Mouse (Mus musculus) hindbrain, embryonic 10.5 days (tissue): ENCODE results near the gene Pgm2l1. TPM values are rescaled to one million over a fixed set of nuclear protein-coding genes. Genes with fewer than 3 reads are reported as not detected.

Source experiments
- DNase-seq: peaks from one replicate; pipeline ENCODE4 v3.0.0-alpha.2; 2017; ENCODE audit warnings: low spot score
- H3K27ac ChIP-seq: fragments of 300-500 bp; sonication (generic); 2 replicates; pipeline ENCODE4 v1.5.1; 2016; ENCODE audit warnings: mild to moderate bottlenecking, moderate library complexity
- H3K27me3 ChIP-seq: fragments of 300-500 bp; sonication (generic); 2 replicates; pipeline ENCODE4 v1.6.1; 2016; ENCODE audit warnings: mild to moderate bottlenecking; ENCODE audit not compliant: poor library complexity, insufficient read depth, severe bottlenecking
- H3K36me3 ChIP-seq: fragments of 300-500 bp; sonication (generic); 2 replicates; pipeline ENCODE4 v1.6.1; 2016; ENCODE audit warnings: mild to moderate bottlenecking, moderate library complexity
- H3K4me1 ChIP-seq: fragments of 300-500 bp; sonication (generic); replicated peaks from 2 replicates; pipeline ENCODE4 v1.6.1; 2016; ENCODE audit warnings: mild to moderate bottlenecking
- H3K4me3 ChIP-seq: fragments of 300-500 bp; sonication (generic); 2 replicates; pipeline ENCODE4 v1.5.1; 2016; ENCODE audit warnings: mild to moderate bottlenecking, moderate library complexity
- H3K9me3 ChIP-seq: fragments of 300-500 bp; sonication (generic); 2 replicates; pipeline ENCODE4 v1.6.1; 2016; ENCODE audit warnings: mild to moderate bottlenecking, moderate library complexity
- WGBS: fragments of 180-500 bp; shearing (Covaris S2); methylation state at CpG from one replicate; pipeline ENCODE4 v1.1.7; 2016; 5-methylcytosine and 5-hydroxymethylcytosine counted together
- polyA plus RNA-seq: library from polyadenylated mRNA; unstranded; fragments of >200 nt; fragmentation: Nextera tagmentation; extraction: Ambion mirVana; gene quantifications from 2 replicates; pipeline ENCODE4 v1.2.1, GENCODE M21; 2016

Gene Pgm2l1
- polyA plus RNA-seq, 1 experiment from 2014 or later: 5.1 TPM

- Histone ChIP-seq H3K27ac (no peak overlapping the region), H3K4me1 (peaks cover 25% of the 10 kb centered on the region), H3K36me3 (no peaks in the 10 kb centered on the region), H3K27me3 (peaks cover 35% of the 10 kb centered on the region), H3K9me3 (no peaks in the 10 kb centered on the region), H3K4me3 (no peak overlapping the region)
- DNase-seq: no peak
- 58% methylated on average over 3 of the region's 3 CpGs for WGBS
Observed at GRCm38 (mm10) chr7:100281596-100281995, 54.4 kb downstream of the Pgm2l1 start.

- Histone ChIP-seq H3K27ac (no peak overlapping the region), H3K4me3 (no peak overlapping the region), H3K9me3 (no peaks in the 10 kb centered on the region), H3K36me3 (no peaks in the 10 kb centered on the region), H3K4me1 (peaks cover 31% of the 10 kb centered on the region), H3K27me3 (peaks cover 41% of the 10 kb centered on the region)
- WGBS: 32% methylated on average over 3 of the region's 3 CpGs
- DNase-seq: no peak
Observed at GRCm38 (mm10) chr7:100283298-100283697, 56.1 kb downstream of the Pgm2l1 start.

- DNase-seq: peak; percentile 40
- H3K27me3 ChIP-seq: peaks cover 55% of the 10 kb centered on the region
- whole genome bisulfite sequencing: under 1% methylated on average over 53 of the region's 53 CpGs
- H3K4me3 ChIP-seq: peak within 1 kb of the TSS; percentile 68
- peaks cover 40% of the 10 kb centered on the region for H3K4me1 ChIP-seq
- H3K36me3 ChIP-seq: no peaks in the 10 kb centered on the region
- no peaks in the 10 kb centered on the region for H3K9me3 ChIP-seq
- peak within 1 kb of the TSS; percentile 85 for H3K27ac ChIP-seq
Observed at GRCm38 (mm10) chr7:100285383-100285782, 58.2 kb downstream of the Pgm2l1 start, which contains the start of gene P4ha3. Gene P4ha3, plus strand, starts transcription at chr7:100285520.

GRCm38 (mm10) chr7:100287748-100288578 is 60.8 kb downstream of the Pgm2l1 start:
- Histone ChIP-seq H3K4me3 (peak overlapping the region; percentile 2; the same call in 1 of the 2 replicates), H3K27me3 (peaks cover 50% of the 10 kb centered on the region)

GRCm38 (mm10) chr7:100288622-100289021 is 61.4 kb downstream of the Pgm2l1 start:
- WGBS: 37% methylated on average over 11 of the region's 11 CpGs
- Histone ChIP-seq H3K4me1 (peaks cover 30% of the 10 kb centered on the region), H3K4me3 (peak overlapping the region; percentile 2; the same call in 1 of the 2 replicates), H3K9me3 (no peaks in the 10 kb centered on the region), H3K27me3 (peaks cover 50% of the 10 kb centered on the region), H3K27ac (peak overlapping the region; percentile 81), H3K36me3 (no peaks in the 10 kb centered on the region)
- peak; percentile 35 for DNase-seq

More at GRCm38 (mm10) chr7:100287748-100288578, 60.8 kb downstream of the Pgm2l1 start:
- peak overlapping the region; percentile 81 for H3K27ac ChIP-seq
- H3K9me3 ChIP-seq: no peaks in the 10 kb centered on the region
- H3K4me1 ChIP-seq: peaks cover 35% of the 10 kb centered on the region
- no peaks in the 10 kb centered on the region for H3K36me3 ChIP-seq
- 42% methylated on average over 7 of the region's 7 CpGs for WGBS
- peak; percentile 55 for DNase-seq

GRCm38 (mm10) chr7:100293546-100293945 is 66.4 kb downstream of the Pgm2l1 start:
- H3K27ac ChIP-seq: no peak overlapping the region
- 87% methylated on average over 8 of the region's 8 CpGs for WGBS
- peaks cover 6% of the 10 kb centered on the region for H3K4me1 ChIP-seq
- no peak overlapping the region for H3K4me3 ChIP-seq
- H3K9me3 ChIP-seq: no peaks in the 10 kb centered on the region
- H3K36me3 ChIP-seq: no peaks in the 10 kb centered on the region
- no peak for DNase-seq
- H3K27me3 ChIP-seq: peaks cover 12% of the 10 kb centered on the region

GRCm38 (mm10) chr7:100295745-100296144 is 68.6 kb downstream of the Pgm2l1 start:
- Histone ChIP-seq H3K27me3 (no peaks in the 10 kb centered on the region), H3K27ac (no peak overlapping the region), H3K9me3 (no peaks in the 10 kb centered on the region), H3K36me3 (no peaks in the 10 kb centered on the region), H3K4me3 (no peak overlapping the region), H3K4me1 (peaks cover 6% of the 10 kb centered on the region)
- DNase-seq: no peak
- WGBS: 91% methylated on average over 2 of the region's 2 CpGs

- no peaks in the 10 kb centered on the region for H3K9me3 ChIP-seq
- H3K4me1 ChIP-seq: peaks cover 9% of the 10 kb centered on the region
- H3K27ac ChIP-seq: no peak overlapping the region
- H3K27me3 ChIP-seq: no peaks in the 10 kb centered on the region
- WGBS: 87% methylated on average over 6 of the region's 6 CpGs
- no peak for DNase-seq
- no peak overlapping the region for H3K4me3 ChIP-seq
- no peaks in the 10 kb centered on the region for H3K36me3 ChIP-seq
Observed at GRCm38 (mm10) chr7:100296699-100297098, 69.5 kb downstream of the Pgm2l1 start.

- H3K9me3 ChIP-seq: no peaks in the 10 kb centered on the region
- peaks cover 9% of the 10 kb centered on the region for H3K4me1 ChIP-seq
- H3K27ac ChIP-seq: no peak overlapping the region
- no peaks in the 10 kb centered on the region for H3K27me3 ChIP-seq
- DNase-seq: no peak
- no peak overlapping the region for H3K4me3 ChIP-seq
- H3K36me3 ChIP-seq: no peaks in the 10 kb centered on the region
- 80% methylated on average over 14 of the region's 14 CpGs for WGBS
Observed at GRCm38 (mm10) chr7:100298861-100299510, 71.8 kb downstream of the Pgm2l1 start.

GRCm38 (mm10) chr7:100301390-100301789 is 74.2 kb downstream of the Pgm2l1 start:
- H3K4me3 ChIP-seq: no peak overlapping the region
- no peak overlapping the region for H3K27ac ChIP-seq
- no peak for DNase-seq
- no peaks in the 10 kb centered on the region for H3K27me3 ChIP-seq
- no peaks in the 10 kb centered on the region for H3K36me3 ChIP-seq
- H3K9me3 ChIP-seq: no peaks in the 10 kb centered on the region
- 70% methylated on average over 3 of the region's 3 CpGs for WGBS
- H3K4me1 ChIP-seq: peaks cover 9% of the 10 kb centered on the region

- H3K27ac ChIP-seq: no peak overlapping the region
- 75% methylated on average over 4 of the region's 4 CpGs for WGBS
- no peak for DNase-seq
Observed at GRCm38 (mm10) chr7:100302316-100302715, 75.1 kb downstream of the Pgm2l1 start.

GRCm38 (mm10) chr7:100305894-100306293 is 78.7 kb downstream of the Pgm2l1 start:
- DNase-seq: no peak
- 89% methylated on average over 9 of the region's 9 CpGs for WGBS
- no peaks in the 10 kb centered on the region for H3K9me3 ChIP-seq
- H3K27me3 ChIP-seq: no peaks in the 10 kb centered on the region
- H3K4me1 ChIP-seq: peaks cover 41% of the 10 kb centered on the region
- no peak overlapping the region for H3K27ac ChIP-seq
- H3K4me3 ChIP-seq: no peak overlapping the region
- no peaks in the 10 kb centered on the region for H3K36me3 ChIP-seq

More at GRCm38 (mm10) chr7:100302316-100302715, 75.1 kb downstream of the Pgm2l1 start:
- Histone ChIP-seq H3K27me3 (no peaks in the 10 kb centered on the region), H3K4me1 (peaks cover 12% of the 10 kb centered on the region), H3K4me3 (no peak overlapping the region), H3K9me3 (no peaks in the 10 kb centered on the region), H3K36me3 (no peaks in the 10 kb centered on the region)
